Mouse (Mus musculus): ENCODE measurements around the gene Tigit. TPM values are rescaled to one million over a fixed set of nuclear protein-coding genes. Genes with fewer than 3 reads are reported as not detected.

Gene Tigit
- total RNA-seq (2022): not detected

GRCm38 (mm10) chr16:43663978-43664579 is at the start of gene Tigit:
TSS of gene Tigit (minus strand) at chr16:43664146.
- DNase-seq (ENCODE audit: low spot score in 2 of 2): no peak

- DNase-seq (ENCODE audit: low spot score in 2 of 2): no peak
These were observed 47.4 kb upstream of the Tigit start for GRCm38 (mm10) chr16:43711361-43711760.

- no peak for DNase-seq (ENCODE audit: low spot score in 2 of 2)
These were observed 46.7 kb upstream of the Tigit start for GRCm38 (mm10) chr16:43710651-43711050.

- DNase-seq (ENCODE audit: low spot score in 2 of 2): no peak
These were observed 46.2 kb upstream of the Tigit start for GRCm38 (mm10) chr16:43710134-43710475.

- DNase-seq (ENCODE audit: low spot score in 2 of 2): no peak
These were observed 45.6 kb upstream of the Tigit start for GRCm38 (mm10) chr16:43709432-43710133.

GRCm38 (mm10) chr16:43709062-43709413 is 45.1 kb upstream of the Tigit start:
- DNase-seq (ENCODE audit: low spot score in 2 of 2): peak in 1 of 2 experiments; percentile 26

- DNase-seq (ENCODE audit: low spot score in 2 of 2): no peak
These were observed 44.6 kb upstream of the Tigit start for GRCm38 (mm10) chr16:43708335-43709061.

GRCm38 (mm10) chr16:43701765-43702504 is 38.0 kb upstream of the Tigit start:
- DNase-seq (ENCODE audit: low spot score in 2 of 2): no peak

- no peak for DNase-seq (ENCODE audit: low spot score in 2 of 2)
These were observed 36.6 kb upstream of the Tigit start for GRCm38 (mm10) chr16:43700575-43700974.

- no peak for DNase-seq (ENCODE audit: low spot score in 2 of 2)
These were observed 35.0 kb upstream of the Tigit start for GRCm38 (mm10) chr16:43698735-43699649.

GRCm38 (mm10) chr16:43697772-43698171 is 33.8 kb upstream of the Tigit start:
- no peak for DNase-seq (ENCODE audit: low spot score in 2 of 2)

- DNase-seq (ENCODE audit: low spot score in 2 of 2): no peak
These were observed 31.9 kb upstream of the Tigit start for GRCm38 (mm10) chr16:43695852-43696251.

GRCm38 (mm10) chr16:43694104-43694503 is 30.2 kb upstream of the Tigit start:
- DNase-seq (ENCODE audit: low spot score in 2 of 2): no peak

GRCm38 (mm10) chr16:43692611-43693010 is 28.7 kb upstream of the Tigit start:
- no peak for DNase-seq (ENCODE audit: low spot score in 2 of 2)

GRCm38 (mm10) chr16:43691741-43692140 is 27.8 kb upstream of the Tigit start:
- DNase-seq (ENCODE audit: low spot score in 2 of 2): no peak

GRCm38 (mm10) chr16:43690912-43691311 is 27.0 kb upstream of the Tigit start:
- DNase-seq (ENCODE audit: low spot score in 2 of 2): peak in 1 of 2 experiments; percentile 16

GRCm38 (mm10) chr16:43690211-43690690 is 26.3 kb upstream of the Tigit start:
- DNase-seq (ENCODE audit: low spot score in 2 of 2): no peak

- no peak for DNase-seq (ENCODE audit: low spot score in 2 of 2)
These were observed 24.0 kb upstream of the Tigit start for GRCm38 (mm10) chr16:43687968-43688367.

- DNase-seq (ENCODE audit: low spot score in 2 of 2): no peak
These were observed 10.5 kb upstream of the Tigit start for GRCm38 (mm10) chr16:43674400-43674799.

- DNase-seq (ENCODE audit: low spot score in 2 of 2): no peak
These were observed 8.8 kb upstream of the Tigit start for GRCm38 (mm10) chr16:43672697-43673096.

- DNase-seq (ENCODE audit: low spot score in 2 of 2): no peak
These were observed 8.0 kb upstream of the Tigit start for GRCm38 (mm10) chr16:43671972-43672371.

Data from layer of hippocampus, adult 8-10 months (tissue).